Mouse (Mus musculus) forebrain, embryonic 16.5 days (tissue): ENCODE results near the gene Nrgn. TPM values are rescaled to one million over a fixed set of nuclear protein-coding genes. Genes with fewer than 3 reads are reported as not detected.

Experiments
- ATAC-seq: fragments of 200-750 bp; cut with Nextera tagmentation; 2 replicates; pipeline ENCODE4 v1.8.0; 2017; ENCODE audit warnings: mild to moderate bottlenecking, moderate library complexity
- H3K27ac ChIP-seq: fragments of 300-500 bp; sonication (generic); 2 replicates; pipeline ENCODE4 v1.5.1; 2014; ENCODE audit warnings: low read length, control low read depth
- H3K27me3 ChIP-seq: fragments of 300-500 bp; sonication (generic); replicated peaks from 2 replicates; pipeline ENCODE4 v1.6.1; 2014; ENCODE audit warnings: low read length; ENCODE audit not compliant: control insufficient read depth, insufficient read depth
- H3K36me3 ChIP-seq: fragments of 300-500 bp; sonication (generic); 2 replicates; pipeline ENCODE4 v1.6.1; 2014; ENCODE audit not compliant: control insufficient read depth, insufficient read depth
- H3K4me1 ChIP-seq: fragments of 300-500 bp; sonication (generic); replicated peaks from 2 replicates; pipeline ENCODE4 v1.6.1; 2014; ENCODE audit warnings: low read length; ENCODE audit not compliant: control insufficient read depth, insufficient read depth
- H3K4me2 ChIP-seq: fragments of 300-500 bp; sonication (generic); 2 replicates; pipeline ENCODE4 v1.6.1; 2014; ENCODE audit warnings: mild to moderate bottlenecking, low read length, control low read depth
- H3K4me3 ChIP-seq: fragments of 300-500 bp; sonication (generic); replicated peaks from 2 replicates; pipeline ENCODE4 v1.5.1; 2014; ENCODE audit warnings: mild to moderate bottlenecking, low read length, control low read depth
- H3K9ac ChIP-seq: fragments of 300-500 bp; sonication (generic); replicated peaks from 2 replicates; pipeline ENCODE4 v1.6.1; 2014; ENCODE audit warnings: low read depth, low read length, control low read depth
- H3K9me3 ChIP-seq: fragments of 300-500 bp; sonication (generic); 2 replicates; pipeline ENCODE4 v1.6.1; 2016; ENCODE audit warnings: low read length; ENCODE audit not compliant: control insufficient read depth
- WGBS: fragments of 180-500 bp; shearing (Covaris S2); extraction: QIAGEN DNeasy Blood & Tissue Kit; methylation state at CpG from one replicate; pipeline ENCODE4 v1.1.7; 2014; 5-methylcytosine and 5-hydroxymethylcytosine counted together
- polyA plus RNA-seq: library from polyadenylated mRNA; unstranded; fragments of >200 nt; fragmentation: Nextera tagmentation; extraction: Ambion mirVana; gene quantifications from 2 replicates; pipeline ENCODE4 v1.2.1, GENCODE M21; 2015

Nrgn gene
- polyA plus RNA-seq, 1 experiment from 2014 or later: 25.9 TPM

DNA sequence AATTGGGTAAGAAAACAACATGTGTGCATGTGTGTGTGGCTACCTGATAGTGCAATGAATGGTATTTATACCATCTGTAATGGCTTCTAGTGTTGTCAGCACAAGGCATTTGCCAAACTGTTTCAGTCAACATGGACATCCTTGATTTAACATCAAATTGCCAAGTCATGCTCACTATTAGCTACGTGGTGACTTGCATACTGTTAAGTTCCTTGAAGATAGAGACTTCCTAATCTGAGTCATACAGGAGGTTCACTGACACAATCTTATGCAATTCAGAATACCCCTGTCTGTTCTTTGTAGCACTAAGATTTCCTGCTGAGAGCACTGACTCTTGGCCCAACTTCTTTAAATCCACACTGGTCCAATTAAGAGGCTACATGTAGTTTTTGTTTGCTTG is 35.2 kb downstream of the Nrgn start:
- no peaks in the 10 kb centered on the region for H3K27me3 ChIP-seq
- H3K4me3 ChIP-seq: no peak overlapping the region
- no peak overlapping the region for H3K27ac ChIP-seq
- no peak overlapping the region for H3K4me2 ChIP-seq
- H3K36me3 ChIP-seq: peaks cover 8% of the 10 kb centered on the region
- no peaks in the 10 kb centered on the region for H3K9me3 ChIP-seq
- 58% methylated on average over 1 of the region's 1 CpGs for WGBS
- ATAC-seq: no peak
- no peak overlapping the region for H3K9ac ChIP-seq
- H3K4me1 ChIP-seq: no peaks in the 10 kb centered on the region

GRCm38 (mm10) chr9:37514456-37514855 is 38.2 kb downstream of the Nrgn start:
- H3K4me3 ChIP-seq: no peak overlapping the region
- 62% methylated on average over 3 of the region's 3 CpGs for WGBS

DNA sequence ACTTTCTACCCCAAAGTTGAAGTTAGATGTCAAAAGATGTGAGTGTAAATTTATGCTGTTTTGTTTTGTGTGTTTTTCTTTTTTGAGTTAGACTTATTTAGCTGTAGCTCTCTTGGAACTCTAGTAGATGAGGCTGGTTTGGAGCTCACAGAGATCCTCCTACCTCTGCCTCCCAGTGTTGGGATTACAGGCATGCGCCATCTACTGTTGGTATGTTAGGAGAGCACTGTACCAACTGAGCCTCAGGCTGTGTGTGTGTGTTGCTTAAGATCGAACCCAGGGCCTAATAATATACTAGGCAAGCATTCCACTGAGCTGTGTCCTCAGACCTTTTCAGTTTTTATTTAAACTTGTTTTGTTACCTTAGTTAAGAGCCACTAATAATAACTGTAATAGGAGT is 40.6 kb downstream of the Nrgn start:
- no peak for ATAC-seq
- Histone ChIP-seq H3K4me2 (no peak overlapping the region), H3K27ac (no peak overlapping the region), H3K36me3 (no peaks in the 10 kb centered on the region), H3K9me3 (no peaks in the 10 kb centered on the region), H3K4me1 (no peaks in the 10 kb centered on the region; the same call in 1 of the 2 replicates), H3K27me3 (no peaks in the 10 kb centered on the region), H3K9ac (no peak overlapping the region), H3K4me3 (no peak overlapping the region)
- WGBS: 95% methylated on average over 2 of the region's 2 CpGs

More at GRCm38 (mm10) chr9:37514456-37514855, 38.2 kb downstream of the Nrgn start:
- no peak for ATAC-seq
- Histone ChIP-seq H3K4me2 (no peak overlapping the region), H3K4me1 (no peaks in the 10 kb centered on the region), H3K27me3 (no peaks in the 10 kb centered on the region), H3K36me3 (no peaks in the 10 kb centered on the region), H3K27ac (no peak overlapping the region), H3K9ac (no peak overlapping the region), H3K9me3 (no peaks in the 10 kb centered on the region)

DNA sequence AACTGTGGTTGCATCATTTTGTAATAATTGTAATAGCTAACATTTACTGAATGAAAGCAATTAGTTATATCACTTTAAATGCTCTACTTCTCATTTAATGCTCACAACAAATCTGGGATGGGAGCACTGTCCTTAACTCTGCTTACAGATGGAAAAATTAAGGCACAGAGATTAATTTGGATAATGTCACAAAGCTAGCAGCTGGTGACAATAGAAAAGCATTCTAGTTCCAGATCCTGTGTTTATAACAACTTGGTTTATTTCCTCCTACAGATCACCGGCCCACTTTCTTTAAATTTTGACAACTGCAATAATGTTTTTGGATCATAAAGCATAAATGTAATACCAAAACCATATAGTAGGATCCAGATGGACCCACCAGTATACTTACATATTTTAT is 46.7 kb downstream of the Nrgn start:
- Histone ChIP-seq H3K4me1 (no peaks in the 10 kb centered on the region; the same call in 1 of the 2 replicates), H3K9ac (no peak overlapping the region), H3K36me3 (no peaks in the 10 kb centered on the region), H3K4me2 (no peak overlapping the region), H3K9me3 (no peaks in the 10 kb centered on the region), H3K4me3 (no peak overlapping the region), H3K27me3 (no peaks in the 10 kb centered on the region), H3K27ac (no peak overlapping the region)
- 78% methylated on average over 1 of the region's 1 CpGs for WGBS
- ATAC-seq: no peak

GRCm38 (mm10) chr9:37504348-37504747 is 48.4 kb downstream of the Nrgn start:
- Histone ChIP-seq H3K4me2 (no peak overlapping the region), H3K9me3 (no peaks in the 10 kb centered on the region), H3K27me3 (no peaks in the 10 kb centered on the region), H3K4me3 (no peak overlapping the region), H3K27ac (no peak overlapping the region), H3K36me3 (no peaks in the 10 kb centered on the region), H3K4me1 (no peaks in the 10 kb centered on the region; the same call in 1 of the 2 replicates), H3K9ac (no peak overlapping the region)
- no peak for ATAC-seq

- ATAC-seq: no peak
- Histone ChIP-seq H3K4me3 (no peak overlapping the region), H3K9me3 (no peaks in the 10 kb centered on the region), H3K9ac (no peak overlapping the region), H3K27ac (no peak overlapping the region), H3K27me3 (no peaks in the 10 kb centered on the region), H3K4me1 (no peaks in the 10 kb centered on the region), H3K36me3 (no peaks in the 10 kb centered on the region), H3K4me2 (no peak overlapping the region)
- WGBS: 88% methylated on average over 1 of the region's 1 CpGs
Measured at GRCm38 (mm10) chr9:37501170-37501569, 51.5 kb downstream of the Nrgn start.

DNA sequence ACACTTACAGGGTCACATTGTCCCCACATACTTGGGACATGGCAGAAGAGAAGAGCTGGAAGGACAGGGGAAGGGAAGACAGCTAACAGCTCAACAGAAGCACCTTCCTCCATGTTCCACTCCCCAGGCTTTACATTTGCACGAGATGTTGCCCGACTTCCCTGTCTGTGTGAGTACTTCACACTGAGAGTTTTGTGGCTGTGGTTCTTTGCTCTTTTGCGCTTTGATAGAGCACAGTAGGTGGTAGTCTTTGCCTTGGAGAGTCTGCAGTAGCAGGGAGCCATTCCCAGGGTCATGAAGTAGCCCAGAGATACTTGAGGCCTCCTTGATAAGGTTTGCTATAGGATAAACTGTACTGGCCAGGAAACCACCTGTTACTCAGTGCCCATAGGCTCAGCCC is 52.5 kb downstream of the Nrgn start:
- no peak overlapping the region for H3K4me3 ChIP-seq
- H3K9ac ChIP-seq: no peak overlapping the region
- no peaks in the 10 kb centered on the region for H3K36me3 ChIP-seq
- 79% methylated on average over 3 of the region's 3 CpGs for WGBS
- H3K27me3 ChIP-seq: no peaks in the 10 kb centered on the region
- ATAC-seq: no peak
- H3K4me2 ChIP-seq: no peak overlapping the region
- H3K27ac ChIP-seq: no peak overlapping the region
- H3K4me1 ChIP-seq: no peaks in the 10 kb centered on the region
- no peaks in the 10 kb centered on the region for H3K9me3 ChIP-seq

GRCm38 (mm10) chr9:37496325-37496724 is 56.4 kb downstream of the Nrgn start:
- H3K4me3 ChIP-seq: no peak overlapping the region
- no peak for ATAC-seq
- no peak overlapping the region for H3K4me2 ChIP-seq
- H3K36me3 ChIP-seq: no peaks in the 10 kb centered on the region
- H3K9me3 ChIP-seq: no peaks in the 10 kb centered on the region
- no peak overlapping the region for H3K9ac ChIP-seq
- no peaks in the 10 kb centered on the region for H3K27me3 ChIP-seq
- no peaks in the 10 kb centered on the region for H3K4me1 ChIP-seq
- no peak overlapping the region for H3K27ac ChIP-seq

- Histone ChIP-seq H3K27me3 (no peaks in the 10 kb centered on the region), H3K27ac (no peak overlapping the region), H3K36me3 (no peaks in the 10 kb centered on the region), H3K4me3 (no peak overlapping the region), H3K9me3 (no peaks in the 10 kb centered on the region), H3K9ac (no peak overlapping the region), H3K4me1 (peaks cover 2% of the 10 kb centered on the region), H3K4me2 (no peak overlapping the region)
- WGBS: 64% methylated on average over 3 of the region's 3 CpGs
- no peak for ATAC-seq
Measured at GRCm38 (mm10) chr9:37495761-37496160, 56.9 kb downstream of the Nrgn start.
